Mouse (Mus musculus) heart, adult 2 months (tissue): Measurements from ENCODE around the gene Foxe1.

ENCODE experiments used
- CTCF ChIP-seq: fragments of 200-600 bp; IDR thresholded peaks from 2 replicates; pipeline ENCODE4 v1.8.1; 2022; ENCODE audit warnings: antibody characterized with exemption, mild to moderate bottlenecking, moderate library complexity
- EP300 ChIP-seq: fragments of 200-500 bp; IDR thresholded peaks from 2 replicates; pipeline ENCODE4 v1.6.1; 2011; ENCODE audit warnings: low read depth, low read length, control low read depth; ENCODE audit not compliant: insufficient read depth
- POLR2A ChIP-seq: fragments of 200-500 bp; IDR thresholded peaks from 2 replicates; pipeline ENCODE4 v1.6.1; 2011; ENCODE audit warnings: mild to moderate bottlenecking, low read depth, low read length, control low read depth; ENCODE audit not compliant: insufficient read depth

DNA sequence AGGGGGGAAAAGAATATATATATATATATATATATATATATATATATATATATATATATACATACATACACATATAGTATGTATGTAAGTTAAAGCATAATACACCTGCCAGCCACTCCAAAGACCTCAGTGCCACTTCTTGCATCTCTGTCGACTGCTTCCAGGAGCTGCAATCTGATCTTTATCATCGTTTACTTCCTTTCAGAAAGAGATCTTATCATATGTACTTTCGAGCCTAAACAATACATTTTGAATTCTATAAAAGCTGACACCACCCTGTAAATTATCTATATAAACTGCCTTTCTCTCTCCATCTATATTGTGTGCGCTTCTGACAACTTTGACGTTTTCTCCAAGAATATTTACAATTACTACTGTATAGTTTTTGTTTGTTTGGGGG lies 45.1 kb downstream of the Foxe1 start:
- TF ChIP-seq CTCF = no peak
- no peak for TF ChIP-seq POLR2A
- no peak for TF ChIP-seq EP300
